Mouse (Mus musculus) midbrain, embryonic 14.5 days (tissue): ENCODE measurements at regions not wholly inside any gene's neighbourhood (a gene's known extent, or its start where the extent isn't known, plus 50 kb on each side); places are given as distances from the start of the nearest gene placed in this dataset.

Source experiments
- ATAC-seq: fragments of 200-750 bp; cut with Nextera tagmentation; 2 replicates; pipeline ENCODE4 v1.8.0; 2017; ENCODE audit warnings: moderate number of reproducible peaks, moderate library complexity; ENCODE audit not compliant: low FRiP score, low TSS enrichment
- DNase-seq: peaks from one replicate; pipeline ENCODE4 v3.0.0-alpha.2; 2015
- H3K27ac ChIP-seq: fragments of 300-500 bp; sonication (generic); replicated peaks from 2 replicates; pipeline ENCODE4 v1.5.1; 2014; ENCODE audit warnings: mild to moderate bottlenecking, low read depth, low read length, moderate library complexity
- H3K27me3 ChIP-seq: fragments of 300-500 bp; sonication (generic); 2 replicates; pipeline ENCODE4 v1.6.1; 2014; ENCODE audit warnings: low read length, control low read depth, mixed read lengths; ENCODE audit not compliant: control insufficient read depth, insufficient read depth
- H3K36me3 ChIP-seq: fragments of 300-500 bp; sonication (generic); 2 replicates; pipeline ENCODE4 v1.6.1; 2014; ENCODE audit warnings: low read length, control low read depth; ENCODE audit not compliant: control insufficient read depth, insufficient read depth
- H3K4me1 ChIP-seq: fragments of 300-500 bp; sonication (generic); 2 replicates; pipeline ENCODE4 v1.6.1; 2014; ENCODE audit warnings: mild to moderate bottlenecking, antibody characterized with exemption, low read length, control low read depth; ENCODE audit not compliant: control insufficient read depth, insufficient read depth
- H3K4me2 ChIP-seq: fragments of 300-500 bp; sonication (generic); 2 replicates; pipeline ENCODE4 v1.6.1; 2014; ENCODE audit warnings: mild to moderate bottlenecking, low read length, moderate library complexity
- H3K4me3 ChIP-seq: fragments of 300-500 bp; sonication (generic); replicated peaks from 2 replicates; pipeline ENCODE4 v1.5.1; 2014; ENCODE audit warnings: low read depth, low read length
- H3K9ac ChIP-seq: fragments of 300-500 bp; sonication (generic); replicated peaks from 2 replicates; pipeline ENCODE4 v1.6.1; 2014; ENCODE audit warnings: mild to moderate bottlenecking, low read length, moderate library complexity
- H3K9me3 ChIP-seq: fragments of 300-500 bp; sonication (generic); 2 replicates; pipeline ENCODE4 v1.6.1; 2016; ENCODE audit warnings: low read length, control low read depth, mixed read lengths; ENCODE audit not compliant: control insufficient read depth
- WGBS: fragments of 180-500 bp; shearing (Covaris S2); extraction: QIAGEN DNeasy Blood & Tissue Kit; methylation state at CpG from one replicate; pipeline ENCODE4 v1.1.7; 2014; 5-methylcytosine and 5-hydroxymethylcytosine counted together

DNA sequence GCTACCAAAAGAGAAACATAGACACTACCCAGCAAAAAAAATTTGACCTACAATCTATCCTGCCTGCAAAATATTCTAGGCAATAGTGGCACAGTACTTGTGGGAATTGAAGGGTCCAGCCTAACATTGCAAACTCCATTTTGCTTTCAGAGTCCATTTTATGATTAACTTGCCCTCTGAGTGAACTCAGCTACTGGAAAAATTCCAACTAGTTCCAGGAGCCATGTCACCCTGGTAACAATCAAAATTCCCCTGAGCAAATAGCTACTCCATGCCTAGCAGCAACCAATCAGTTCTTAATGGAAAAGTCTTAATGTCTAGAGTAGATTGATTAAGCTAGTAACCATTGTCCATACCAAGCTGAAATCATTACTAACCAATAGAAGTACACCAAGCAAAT is 104.3 kb upstream of the Ankrd50 start:
- Histone ChIP-seq H3K9ac (no peak overlapping the region), H3K36me3 (no peaks in the 10 kb centered on the region), H3K27me3 (no peaks in the 10 kb centered on the region), H3K27ac (no peak overlapping the region), H3K4me3 (no peak overlapping the region), H3K4me2 (no peak overlapping the region), H3K4me1 (no peaks in the 10 kb centered on the region), H3K9me3 (no peaks in the 10 kb centered on the region)
- DNase-seq (no peak), ATAC-seq (no peak)

DNA sequence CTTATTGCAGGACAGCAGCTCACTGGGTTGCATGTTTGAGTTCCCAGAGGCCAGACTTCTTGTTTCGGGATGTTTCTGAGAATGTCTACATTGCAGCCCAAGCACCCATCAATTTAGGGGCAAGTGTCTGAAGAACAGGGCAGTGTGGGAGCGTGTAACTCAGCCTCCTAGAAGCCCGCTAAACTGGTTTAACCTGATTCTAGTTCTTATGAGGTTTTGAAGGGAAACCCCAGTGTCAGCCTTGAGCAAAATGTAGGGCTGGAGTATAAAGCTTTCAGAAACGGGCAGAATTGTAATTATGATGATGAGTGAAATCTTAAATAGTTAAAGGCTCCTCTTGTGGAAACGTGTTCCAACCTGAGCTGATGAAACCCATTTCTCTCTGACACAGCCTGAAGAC is 100.9 kb upstream of the Ankrd50 start:
- Histone ChIP-seq H3K27me3 (no peaks in the 10 kb centered on the region), H3K9ac (no peak overlapping the region), H3K4me3 (no peak overlapping the region), H3K27ac (no peak overlapping the region), H3K4me2 (no peak overlapping the region), H3K4me1 (no peaks in the 10 kb centered on the region), H3K36me3 (no peaks in the 10 kb centered on the region), H3K9me3 (no peaks in the 10 kb centered on the region)
- WGBS = 87% methylated on average over 5 of the region's 5 CpGs
- DNase-seq (no peak), ATAC-seq (no peak)

DNA sequence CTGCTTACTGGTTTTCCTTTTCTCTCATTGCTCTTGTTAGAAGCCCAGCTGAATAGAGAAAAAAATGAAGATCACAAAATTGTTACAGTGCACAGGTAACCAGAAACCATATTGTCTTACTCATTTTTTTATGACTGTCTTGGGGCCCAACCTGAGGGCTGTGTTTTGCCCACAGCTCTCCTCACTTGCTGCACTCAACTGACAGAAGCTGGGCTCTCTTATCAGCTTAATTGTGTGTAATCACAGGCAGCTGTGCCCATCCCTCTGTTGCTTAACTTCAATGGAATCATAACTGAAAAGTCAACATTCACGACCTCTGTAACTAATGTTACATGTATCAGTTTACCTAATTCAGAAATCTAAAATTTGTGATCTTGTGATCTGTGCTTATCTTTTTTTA is 95.1 kb upstream of the Ankrd50 start:
- H3K4me1 ChIP-seq = no peaks in the 10 kb centered on the region
- DNase-seq (no peak), ATAC-seq (no peak)
- H3K9me3 ChIP-seq = no peaks in the 10 kb centered on the region
- H3K27me3 ChIP-seq = no peaks in the 10 kb centered on the region
- 76% methylated on average over 1 of the region's 1 CpGs for WGBS
- H3K4me3 ChIP-seq = no peak overlapping the region
- H3K27ac ChIP-seq = no peak overlapping the region
- no peaks in the 10 kb centered on the region for H3K36me3 ChIP-seq
- no peak overlapping the region for H3K4me2 ChIP-seq
- H3K9ac ChIP-seq = no peak overlapping the region

DNA sequence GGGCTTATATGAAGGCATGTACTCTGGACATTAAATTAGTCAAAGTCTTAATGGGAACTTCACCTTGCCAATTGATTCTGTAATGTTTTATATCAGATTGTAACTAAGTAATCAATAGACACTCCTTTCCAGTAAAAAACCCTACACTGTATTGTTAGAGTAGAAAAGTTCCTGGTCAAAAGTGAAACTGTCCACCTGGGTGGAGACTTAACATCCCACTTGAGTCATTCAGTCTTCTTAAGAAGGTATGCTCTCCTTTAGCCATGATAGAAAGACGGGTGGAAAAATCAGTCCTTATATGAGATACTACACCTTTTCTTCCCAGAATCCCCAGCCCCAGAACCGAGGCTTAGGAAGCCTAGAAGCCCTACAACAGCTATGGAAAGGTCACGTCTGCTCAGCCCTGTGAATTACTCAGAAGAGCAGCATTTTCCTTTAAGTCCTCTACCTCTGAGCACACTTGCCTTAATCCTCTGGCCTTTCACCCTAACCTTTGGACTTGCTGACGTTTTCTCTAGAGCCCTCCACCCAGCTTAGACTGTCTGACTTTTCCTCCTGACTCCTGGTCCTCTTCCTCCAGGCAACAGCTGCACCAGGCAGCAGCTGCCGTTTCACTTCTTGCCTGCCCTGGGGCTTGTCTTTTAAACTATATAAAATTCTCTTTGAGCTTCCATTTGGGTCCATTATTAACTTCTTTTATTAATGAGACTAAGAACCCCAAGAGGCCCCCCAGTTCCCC is 93.4 kb upstream of the Ankrd50 start:
- no peak overlapping the region for H3K9ac ChIP-seq
- no peaks in the 10 kb centered on the region for H3K27me3 ChIP-seq
- H3K36me3 ChIP-seq = no peaks in the 10 kb centered on the region
- H3K9me3 ChIP-seq = no peaks in the 10 kb centered on the region
- ATAC-seq (no peak), DNase-seq (peak; percentile 28)
- H3K4me1 ChIP-seq = no peaks in the 10 kb centered on the region
- H3K4me3 ChIP-seq = no peak overlapping the region
- WGBS = 39% methylated on average over 5 of the region's 5 CpGs
- H3K27ac ChIP-seq = no peak overlapping the region
- no peak overlapping the region for H3K4me2 ChIP-seq

DNA sequence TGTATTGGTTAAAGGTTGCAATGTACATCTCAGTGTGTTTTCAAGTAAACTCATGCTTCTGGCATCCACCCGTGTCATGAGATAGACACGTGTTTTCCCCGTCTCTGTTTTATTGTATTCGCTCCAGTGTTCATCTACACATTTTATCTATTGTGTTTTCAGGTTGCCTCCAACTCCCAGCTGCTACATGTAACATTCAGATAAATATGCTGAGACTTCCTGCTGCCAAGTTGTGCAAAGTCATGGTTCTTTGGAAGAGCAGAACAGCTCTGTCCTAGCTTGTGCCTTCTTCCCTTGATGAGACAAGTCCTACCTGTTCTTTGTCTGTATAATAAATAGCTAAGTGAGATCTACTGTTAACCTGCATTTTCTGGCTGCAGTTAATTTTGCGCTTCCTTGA is 89.0 kb upstream of the Ankrd50 start:
- no peak overlapping the region for H3K4me2 ChIP-seq
- 93% methylated on average over 5 of the region's 5 CpGs for WGBS
- DNase-seq (no peak), ATAC-seq (no peak)
- H3K4me1 ChIP-seq = peaks cover 10% of the 10 kb centered on the region
- H3K9ac ChIP-seq = no peak overlapping the region
- H3K4me3 ChIP-seq = no peak overlapping the region
- H3K36me3 ChIP-seq = no peaks in the 10 kb centered on the region
- no peaks in the 10 kb centered on the region for H3K9me3 ChIP-seq
- H3K27ac ChIP-seq = no peak overlapping the region
- H3K27me3 ChIP-seq = no peaks in the 10 kb centered on the region

DNA sequence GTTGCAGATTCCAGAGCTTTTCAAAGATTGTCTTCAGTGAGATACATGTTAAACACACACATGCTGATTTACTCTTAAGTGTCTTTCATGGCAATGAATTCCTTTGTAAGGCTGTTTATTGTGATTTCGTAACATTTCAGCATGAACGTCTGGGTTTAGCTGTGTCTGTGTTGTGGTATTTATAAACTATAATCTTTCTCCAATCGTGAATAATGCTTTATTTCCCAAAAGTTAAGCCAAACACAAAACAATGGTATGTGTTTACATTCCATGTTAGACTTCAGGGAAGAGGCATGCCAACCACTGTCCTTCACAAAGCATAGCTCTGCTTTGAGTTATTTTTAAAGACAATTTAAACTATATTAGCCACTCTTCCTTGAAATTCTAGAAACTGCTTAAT is 87.5 kb upstream of the Ankrd50 start:
- no peak for DNase-seq
- H3K27me3 ChIP-seq = no peaks in the 10 kb centered on the region
- H3K27ac ChIP-seq = no peak overlapping the region
- H3K36me3 ChIP-seq = no peaks in the 10 kb centered on the region
- no peak overlapping the region for H3K4me3 ChIP-seq
- 74% methylated on average over 3 of the region's 3 CpGs for WGBS
- H3K9ac ChIP-seq = no peak overlapping the region
- H3K4me2 ChIP-seq = no peak overlapping the region
- H3K9me3 ChIP-seq = no peaks in the 10 kb centered on the region
- H3K4me1 ChIP-seq = peaks cover 23% of the 10 kb centered on the region
- no peak for ATAC-seq

DNA sequence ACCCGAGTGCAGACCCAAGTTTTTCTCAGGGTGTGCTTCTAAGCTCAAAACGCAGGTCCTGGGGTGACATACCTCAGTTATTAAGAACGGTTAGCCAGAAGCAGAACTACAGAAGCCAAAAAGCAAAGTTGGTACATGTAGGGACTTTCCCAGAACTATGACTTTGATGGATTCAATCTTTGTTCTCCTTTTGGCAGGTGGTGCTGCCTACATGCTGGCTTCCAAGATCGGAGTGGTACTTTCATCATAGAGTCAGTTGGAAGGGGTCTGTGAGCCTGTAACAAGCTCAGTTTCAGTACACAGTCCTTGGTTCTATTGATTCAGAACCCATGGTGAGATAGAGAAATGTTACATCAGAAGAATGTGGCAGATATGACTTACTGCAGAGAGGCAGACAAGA is 86.6 kb upstream of the Ankrd50 start:
- H3K27me3 ChIP-seq = no peaks in the 10 kb centered on the region
- no peak overlapping the region for H3K4me3 ChIP-seq
- no peak overlapping the region for H3K27ac ChIP-seq
- DNase-seq (no peak), ATAC-seq (no peak)
- no peak overlapping the region for H3K4me2 ChIP-seq
- peaks cover 27% of the 10 kb centered on the region for H3K4me1 ChIP-seq
- no peaks in the 10 kb centered on the region for H3K9me3 ChIP-seq
- H3K36me3 ChIP-seq = no peaks in the 10 kb centered on the region
- 91% methylated on average over 4 of the region's 4 CpGs for WGBS
- no peak overlapping the region for H3K9ac ChIP-seq

DNA sequence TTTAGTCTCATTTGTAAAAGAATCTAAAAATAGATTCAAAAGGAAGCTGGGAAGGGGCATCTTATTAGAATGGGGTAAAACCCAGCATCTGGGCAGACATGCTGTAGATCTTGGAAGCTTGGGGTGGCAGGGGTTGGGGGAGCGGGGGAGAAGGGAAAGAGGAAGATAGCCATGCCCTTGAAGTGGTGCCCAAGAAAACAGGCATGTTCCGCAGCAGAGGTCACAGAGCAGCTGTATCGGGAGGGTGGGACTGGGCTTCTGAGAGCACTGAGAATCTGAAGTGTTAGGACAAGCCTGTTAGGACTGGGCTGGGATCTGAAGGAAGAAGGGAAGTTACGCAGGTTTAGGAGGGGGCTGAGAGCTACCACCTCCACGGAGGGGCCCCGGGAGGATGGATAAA is 84.4 kb upstream of the Ankrd50 start:
- Histone ChIP-seq H3K4me2 (peak overlapping the region; percentile 20; the same call in 1 of the 2 replicates), H3K27me3 (no peaks in the 10 kb centered on the region), H3K4me3 (no peak overlapping the region), H3K4me1 (peaks cover 33% of the 10 kb centered on the region), H3K9ac (no peak overlapping the region), H3K9me3 (no peaks in the 10 kb centered on the region), H3K27ac (peak overlapping the region; percentile 64), H3K36me3 (no peaks in the 10 kb centered on the region)
- DNase-seq (no peak), ATAC-seq (no peak)
- 55% methylated on average over 6 of the region's 6 CpGs for WGBS

DNA sequence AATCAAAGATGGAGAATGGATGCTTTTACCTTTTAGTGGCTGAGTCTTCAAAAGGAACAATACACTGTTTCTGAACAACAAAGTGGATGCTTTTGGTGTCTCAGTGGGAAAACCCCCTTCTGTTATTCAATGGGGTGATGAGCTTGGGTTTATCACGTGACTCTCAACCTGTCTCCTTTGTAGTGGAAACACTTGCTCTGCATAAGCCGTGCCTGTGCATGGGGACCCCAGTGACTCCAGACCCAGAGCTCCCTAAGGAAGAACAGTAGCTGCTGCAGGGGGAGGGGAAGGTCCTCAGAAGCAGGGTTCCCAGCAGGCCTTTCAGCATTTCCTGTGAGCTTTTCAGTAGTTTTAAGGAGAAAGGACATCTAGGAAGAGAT is 83.9 kb upstream of the Ankrd50 start:
- 5% methylated on average over 2 of the region's 2 CpGs for WGBS
- Histone ChIP-seq H3K27me3 (no peaks in the 10 kb centered on the region), H3K4me2 (peak overlapping the region; percentile 20; the same call in 1 of the 2 replicates), H3K4me3 (no peak overlapping the region), H3K27ac (peak overlapping the region; percentile 64), H3K4me1 (peaks cover 36% of the 10 kb centered on the region), H3K9ac (no peak overlapping the region), H3K36me3 (no peaks in the 10 kb centered on the region), H3K9me3 (no peaks in the 10 kb centered on the region)
- ATAC-seq (peak; percentile 79), DNase-seq (peak; percentile 66)
